Mouse (Mus musculus) hindbrain, embryonic 13.5 days (tissue): ENCODE measurements around the gene Ugt1a7c. TPM values are rescaled to one million over a fixed set of nuclear protein-coding genes. Genes with fewer than 3 reads are reported as not detected.

ENCODE experiments used
- ATAC-seq: fragments of 200-750 bp; cut with Nextera tagmentation; 2 replicates; pipeline ENCODE4 v1.8.0; 2017; ENCODE audit warnings: moderate TSS enrichment; ENCODE audit not compliant: low FRiP score
- H3K27ac ChIP-seq: fragments of 300-500 bp; sonication (generic); 2 replicates; pipeline ENCODE4 v1.5.1; 2015; ENCODE audit warnings: inconsistent platforms, mild to moderate bottlenecking, moderate library complexity
- H3K27me3 ChIP-seq: fragments of 300-500 bp; sonication (generic); 2 replicates; pipeline ENCODE4 v1.6.1; 2015; ENCODE audit warnings: mild to moderate bottlenecking, inconsistent platforms
- H3K36me3 ChIP-seq: fragments of 300-500 bp; sonication (generic); 2 replicates; pipeline ENCODE4 v1.6.1; 2015; ENCODE audit warnings: mild to moderate bottlenecking, inconsistent platforms
- H3K4me1 ChIP-seq: fragments of 300-500 bp; sonication (generic); replicated peaks from 2 replicates; pipeline ENCODE4 v1.6.1; 2015; ENCODE audit warnings: inconsistent platforms
- H3K4me2 ChIP-seq: fragments of 300-500 bp; sonication (generic); 2 replicates; pipeline ENCODE4 v1.6.1; 2015; ENCODE audit warnings: inconsistent platforms, mild to moderate bottlenecking, moderate library complexity
- H3K4me3 ChIP-seq: fragments of 300-500 bp; sonication (generic); 2 replicates; pipeline ENCODE4 v1.5.1; 2015; ENCODE audit warnings: mild to moderate bottlenecking, inconsistent platforms
- H3K9ac ChIP-seq: fragments of 300-500 bp; sonication (generic); 2 replicates; pipeline ENCODE4 v1.6.1; 2015; ENCODE audit warnings: mild to moderate bottlenecking, inconsistent platforms
- H3K9me3 ChIP-seq: fragments of 300-500 bp; sonication (generic); 2 replicates; pipeline ENCODE4 v1.6.1; 2016; ENCODE audit warnings: inconsistent platforms
- WGBS: fragments of 180-500 bp; shearing (Covaris S2); methylation state at CpG from one replicate; pipeline ENCODE4 v1.1.7; 2015; 5-methylcytosine and 5-hydroxymethylcytosine counted together
- polyA plus RNA-seq: library from polyadenylated mRNA; unstranded; fragments of >200 nt; fragmentation: Nextera tagmentation; extraction: Ambion mirVana; gene quantifications from 2 replicates; pipeline ENCODE4 v1.2.1, GENCODE M21; 2015

Gene Ugt1a7c
- polyA plus RNA-seq, 1 experiment from 2014 or later = 2.1 TPM

DNA sequence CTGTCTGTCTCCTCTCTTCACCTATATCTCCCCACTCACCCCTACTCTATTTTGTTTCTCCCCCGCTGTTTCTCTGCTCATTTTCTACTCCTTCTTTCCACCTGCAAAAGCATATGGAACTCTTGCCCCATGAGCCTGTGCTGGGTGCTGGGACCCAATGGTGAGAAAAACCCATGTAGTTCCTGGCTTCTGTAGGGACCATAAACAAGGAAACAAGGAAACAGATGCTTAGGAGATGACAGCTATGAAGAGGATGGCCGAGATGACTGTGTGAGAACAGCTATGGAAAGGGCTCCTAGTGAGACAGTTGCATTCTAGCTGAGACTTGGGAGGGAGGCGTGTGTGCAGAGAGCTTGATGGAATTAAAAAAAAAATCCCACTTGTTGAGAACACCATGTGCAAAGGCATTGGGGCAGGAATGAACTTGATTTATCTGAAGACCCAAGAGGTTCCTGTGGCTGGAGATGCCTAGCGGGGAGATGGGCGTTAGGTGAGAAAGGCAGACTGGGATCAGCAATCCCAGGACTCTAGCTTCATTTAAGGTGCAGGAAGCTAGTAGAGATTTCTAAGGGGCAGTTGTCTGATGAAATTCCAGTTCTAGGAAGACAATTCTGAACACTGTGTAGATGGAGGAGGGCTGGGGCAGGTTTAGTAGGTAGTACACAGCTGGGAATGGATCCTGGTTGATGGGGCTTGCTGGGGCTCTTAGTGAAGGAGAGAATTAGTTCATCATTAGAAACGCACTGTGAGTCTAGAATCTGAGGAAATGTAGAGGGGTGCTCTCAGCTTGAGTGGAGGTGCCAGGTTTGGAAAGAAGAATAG, 136.3 kb downstream of the Ugt1a7c start:
- Histone ChIP-seq H3K36me3 (no peaks in the 10 kb centered on the region), H3K4me3 (no peak overlapping the region), H3K9ac (no peak overlapping the region), H3K27me3 (no peaks in the 10 kb centered on the region), H3K4me2 (no peak overlapping the region), H3K27ac (no peak overlapping the region), H3K4me1 (no peaks in the 10 kb centered on the region), H3K9me3 (peaks cover 100% of the 10 kb centered on the region)
- WGBS = 77% methylated on average over 6 of the region's 6 CpGs
- no peak for ATAC-seq

DNA sequence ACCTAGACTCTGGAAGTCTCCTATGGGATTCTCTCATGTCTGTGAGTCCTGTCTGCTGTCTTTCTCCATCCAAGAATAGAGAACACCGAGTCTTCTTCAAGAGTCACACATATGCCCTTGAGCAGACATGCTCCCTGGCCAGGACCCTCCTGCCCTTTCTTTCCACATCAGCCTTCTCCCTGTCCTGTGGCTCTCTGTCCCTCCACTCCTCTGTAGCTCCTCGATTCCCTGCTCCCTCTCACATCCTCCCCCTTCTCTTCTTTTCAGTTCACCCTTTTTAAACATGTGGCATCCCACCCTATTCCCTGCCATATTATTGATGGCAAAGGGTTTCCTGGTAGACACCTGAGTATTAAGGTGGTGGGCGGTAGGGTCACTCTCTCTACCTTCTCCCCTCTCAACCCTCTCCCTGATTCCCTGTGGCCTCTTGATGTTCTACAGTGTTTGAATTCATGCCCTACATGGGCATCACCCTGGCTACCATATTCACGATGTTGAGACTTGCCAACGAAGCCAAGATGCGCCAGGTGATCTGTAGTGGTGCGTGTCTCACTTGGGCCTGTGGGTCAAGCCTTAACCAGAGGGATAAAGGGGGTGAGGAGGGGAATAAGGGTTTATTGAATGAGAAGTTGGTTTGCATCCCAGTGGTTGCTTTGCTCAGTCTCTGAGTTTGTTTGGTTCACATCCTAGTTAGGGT, 137.1 kb downstream of the Ugt1a7c start:
- no peaks in the 10 kb centered on the region for H3K4me1 ChIP-seq
- WGBS = 71% methylated on average over 7 of the region's 7 CpGs
- H3K9me3 ChIP-seq = peaks cover 97% of the 10 kb centered on the region
- H3K27ac ChIP-seq = no peak overlapping the region
- H3K36me3 ChIP-seq = no peaks in the 10 kb centered on the region
- no peak overlapping the region for H3K4me2 ChIP-seq
- H3K27me3 ChIP-seq = no peaks in the 10 kb centered on the region
- no peak overlapping the region for H3K4me3 ChIP-seq
- ATAC-seq = no peak
- H3K9ac ChIP-seq = no peak overlapping the region

DNA sequence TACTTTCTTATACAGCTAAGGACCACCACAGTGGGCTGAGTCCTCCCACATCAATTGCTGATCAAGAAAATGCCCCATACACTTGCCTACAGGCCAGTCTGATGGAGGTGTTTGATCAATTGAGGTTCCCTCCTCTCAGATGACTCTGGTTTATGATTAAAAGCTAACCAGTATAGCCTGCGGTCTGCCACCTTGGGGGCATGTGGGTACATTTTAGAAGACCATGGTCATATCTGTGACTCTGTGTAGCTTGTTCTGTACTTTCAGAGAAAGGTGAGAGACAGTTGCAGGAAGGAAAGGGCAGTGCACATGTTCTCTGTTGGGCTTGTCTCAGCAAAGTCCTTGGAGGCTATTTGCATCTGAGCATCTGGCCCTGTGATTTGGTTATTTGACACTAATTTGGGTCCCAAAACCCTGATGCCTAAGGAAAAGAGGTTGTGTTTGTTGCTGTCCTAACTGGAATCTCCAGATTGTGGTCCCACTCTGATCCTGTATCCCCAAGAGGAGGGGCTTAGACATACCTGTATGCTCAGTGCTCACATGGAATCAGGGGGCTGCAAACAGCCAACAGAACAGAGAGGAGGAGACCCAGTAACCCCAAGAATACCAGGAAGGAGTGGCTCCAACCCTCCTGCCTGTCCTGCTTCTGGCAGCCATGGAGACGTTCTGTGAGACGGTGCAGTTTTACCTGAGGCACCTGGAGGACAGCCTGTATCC, 138.0 kb downstream of the Ugt1a7c start:
- H3K9ac ChIP-seq = no peak overlapping the region
- 53% methylated on average over 3 of the region's 3 CpGs for WGBS
- no peak overlapping the region for H3K4me3 ChIP-seq

DNA sequence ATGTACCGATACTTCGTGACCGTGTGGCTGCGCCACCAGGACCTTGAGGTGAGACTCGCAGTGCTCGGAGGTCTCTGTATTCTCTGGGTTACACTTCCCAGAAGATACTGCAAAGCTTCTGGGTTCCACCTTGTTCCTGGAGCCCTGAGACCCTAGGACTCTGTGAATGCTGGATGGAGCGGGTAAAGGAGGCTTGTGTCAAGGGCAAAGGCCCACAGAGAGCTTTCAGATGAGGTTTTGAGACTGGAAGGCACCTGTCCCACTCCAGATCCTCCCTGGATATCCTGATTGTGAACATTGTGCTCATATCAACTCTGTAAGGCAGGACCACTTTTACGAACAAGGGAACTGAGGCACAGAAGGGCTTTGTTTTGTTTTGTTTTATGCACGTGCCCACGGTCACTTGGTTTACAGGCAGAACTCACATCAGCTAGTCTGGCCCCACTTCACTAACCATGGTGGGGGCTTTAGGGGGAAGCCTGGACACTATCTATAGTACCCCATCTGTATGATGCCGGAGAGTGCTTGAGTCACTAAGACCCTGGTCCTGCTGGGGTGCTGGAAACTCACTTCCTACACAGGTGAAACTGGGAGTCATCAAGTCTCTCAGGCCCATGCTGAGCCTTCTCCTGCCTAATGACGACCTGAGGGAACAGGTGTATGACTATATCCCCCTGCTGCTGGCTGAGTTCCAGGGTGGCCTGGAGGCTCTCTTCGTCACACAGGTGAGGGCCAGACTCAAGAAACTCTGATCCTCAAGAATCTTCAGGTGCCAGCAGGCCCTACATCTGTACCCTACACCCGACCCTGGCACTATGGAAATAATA, 138.8 kb downstream of the Ugt1a7c start:
- no peaks in the 10 kb centered on the region for H3K27me3 ChIP-seq
- 70% methylated on average over 14 of the region's 14 CpGs for WGBS
- no peak overlapping the region for H3K4me2 ChIP-seq
- no peak overlapping the region for H3K9ac ChIP-seq
- H3K27ac ChIP-seq = no peak overlapping the region
- H3K9me3 ChIP-seq = peaks cover 97% of the 10 kb centered on the region
- no peak overlapping the region for H3K4me3 ChIP-seq
- H3K4me1 ChIP-seq = no peaks in the 10 kb centered on the region
- no peaks in the 10 kb centered on the region for H3K36me3 ChIP-seq
- ATAC-seq = no peak

More for the DNA sequence above, 138.0 kb downstream of the Ugt1a7c start:
- Histone ChIP-seq H3K4me2 (no peak overlapping the region), H3K36me3 (no peaks in the 10 kb centered on the region), H3K27ac (no peak overlapping the region), H3K4me1 (no peaks in the 10 kb centered on the region), H3K9me3 (peaks cover 97% of the 10 kb centered on the region), H3K27me3 (no peaks in the 10 kb centered on the region)
- ATAC-seq = no peak

DNA sequence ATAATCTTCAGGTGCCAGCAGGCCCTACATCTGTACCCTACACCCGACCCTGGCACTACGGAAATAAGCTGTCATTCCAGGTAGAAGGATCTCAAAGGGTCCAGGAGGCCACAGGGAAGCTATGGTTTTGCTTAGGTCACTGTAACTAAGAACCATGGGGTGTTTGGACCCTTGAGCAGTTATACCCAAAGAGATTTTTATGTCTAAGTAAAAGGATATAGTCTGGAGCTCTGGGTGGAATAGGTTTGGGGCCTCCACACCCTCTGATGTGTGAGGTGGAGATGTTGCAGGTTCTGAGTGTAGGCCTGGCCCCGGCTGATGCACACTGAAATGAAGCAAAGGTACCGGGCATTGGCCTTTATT, 139.4 kb downstream of the Ugt1a7c start:
- Histone ChIP-seq H3K4me3 (no peak overlapping the region), H3K4me2 (no peak overlapping the region), H3K9ac (no peak overlapping the region), H3K27ac (no peak overlapping the region), H3K27me3 (no peaks in the 10 kb centered on the region), H3K9me3 (peaks cover 97% of the 10 kb centered on the region), H3K36me3 (no peaks in the 10 kb centered on the region), H3K4me1 (no peaks in the 10 kb centered on the region)
- no peak for ATAC-seq
- WGBS = 67% methylated on average over 4 of the region's 4 CpGs

DNA sequence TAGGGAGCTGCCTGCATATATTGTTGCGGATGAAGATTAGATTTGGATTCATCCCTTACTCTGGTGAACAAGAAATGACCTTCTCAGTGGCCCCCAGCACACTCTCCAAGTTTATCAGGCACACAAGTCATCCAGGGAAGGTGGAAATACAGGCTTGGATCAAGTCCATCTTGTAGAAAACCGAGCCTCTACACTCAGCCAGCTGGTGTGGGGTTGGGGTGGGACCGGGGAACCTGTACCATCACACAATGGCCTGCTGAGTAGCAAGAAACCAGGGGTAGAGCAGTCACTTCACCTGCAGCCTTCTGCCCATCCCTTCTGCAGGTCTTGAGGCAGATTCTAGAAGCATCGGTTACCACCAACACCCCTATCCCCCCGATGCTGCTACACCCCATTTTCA, 139.8 kb downstream of the Ugt1a7c start:
- no peak overlapping the region for H3K27ac ChIP-seq
- 45% methylated on average over 5 of the region's 5 CpGs for WGBS
- no peak for ATAC-seq

DNA sequence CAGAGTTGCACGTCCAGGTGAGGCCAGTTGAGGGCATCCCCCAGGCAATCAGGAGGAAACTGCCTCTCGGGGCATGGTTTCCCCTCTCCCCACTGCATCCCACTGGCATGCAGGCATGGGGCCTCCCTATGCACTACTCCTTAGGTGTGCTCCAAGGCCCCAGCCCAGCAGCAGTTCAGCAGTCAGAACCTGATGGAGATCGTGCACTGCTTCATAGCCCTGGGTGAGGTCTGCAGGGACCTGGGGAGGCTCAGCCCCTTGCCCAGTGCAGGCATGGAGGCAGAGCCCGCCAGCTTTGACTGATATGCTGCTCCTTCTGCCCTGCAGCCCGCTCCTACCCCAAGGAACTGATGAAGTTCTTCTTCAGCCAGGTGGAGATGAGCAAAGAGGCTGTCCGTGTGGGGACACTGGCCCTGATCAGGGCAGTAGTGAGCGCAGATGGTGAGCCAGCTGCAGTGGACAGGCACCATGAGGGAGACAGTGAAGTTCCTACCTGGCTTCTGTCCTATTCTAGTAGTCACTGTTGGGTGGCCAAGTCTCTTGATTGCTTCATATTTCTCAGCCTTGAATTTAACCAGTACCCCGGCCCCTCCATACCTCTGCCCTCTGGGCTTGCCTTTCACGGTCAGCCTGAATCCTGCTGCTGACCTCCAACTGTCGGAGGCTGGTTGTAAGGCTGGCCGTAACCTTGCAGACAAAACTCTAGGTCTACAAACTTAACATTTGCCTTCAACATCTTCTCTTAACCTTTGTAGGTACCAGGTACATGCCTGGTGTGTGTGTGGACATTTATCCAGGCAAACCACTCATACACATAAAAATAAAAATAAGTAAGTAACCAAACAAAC, 140.4 kb downstream of the Ugt1a7c start:
- Histone ChIP-seq H3K27me3 (no peaks in the 10 kb centered on the region), H3K4me1 (no peaks in the 10 kb centered on the region), H3K4me2 (no peak overlapping the region), H3K9ac (no peak overlapping the region), H3K27ac (no peak overlapping the region), H3K4me3 (no peak overlapping the region), H3K36me3 (no peaks in the 10 kb centered on the region), H3K9me3 (peaks cover 97% of the 10 kb centered on the region)
- no peak for ATAC-seq
- 63% methylated on average over 11 of the region's 11 CpGs for WGBS

More for the DNA sequence above, 139.8 kb downstream of the Ugt1a7c start:
- H3K4me3 ChIP-seq = no peak overlapping the region
- H3K36me3 ChIP-seq = no peaks in the 10 kb centered on the region
- no peaks in the 10 kb centered on the region for H3K4me1 ChIP-seq
- H3K9ac ChIP-seq = no peak overlapping the region
- no peak overlapping the region for H3K4me2 ChIP-seq
- H3K9me3 ChIP-seq = peaks cover 97% of the 10 kb centered on the region
- no peaks in the 10 kb centered on the region for H3K27me3 ChIP-seq

DNA sequence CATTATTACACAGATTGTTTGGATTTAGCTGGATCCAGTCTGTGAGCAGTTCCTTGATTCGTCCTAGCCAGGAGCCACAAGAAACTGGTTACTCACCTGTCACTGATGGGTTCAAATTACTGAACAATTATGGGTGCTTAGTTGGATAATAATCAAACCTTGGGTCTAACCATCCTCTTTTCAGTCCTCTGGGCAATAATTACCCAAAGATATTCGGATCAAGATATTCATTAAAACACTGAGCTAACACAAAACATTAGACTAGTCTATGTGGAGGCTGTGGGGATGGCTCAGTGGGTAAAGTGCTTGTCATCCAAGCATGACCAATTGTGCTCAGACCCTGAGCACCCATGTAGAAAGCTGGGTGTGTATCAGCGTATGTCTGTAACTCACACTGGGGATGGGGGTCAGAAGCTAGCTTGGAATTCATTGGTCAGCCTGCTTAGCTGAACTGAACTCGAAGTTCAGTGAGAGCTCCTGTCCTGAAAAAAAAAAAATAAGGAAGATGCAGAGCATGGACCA, 141.1 kb downstream of the Ugt1a7c start:
- Histone ChIP-seq H3K4me1 (no peaks in the 10 kb centered on the region), H3K9me3 (peaks cover 97% of the 10 kb centered on the region), H3K4me2 (no peak overlapping the region), H3K27me3 (no peaks in the 10 kb centered on the region), H3K36me3 (no peaks in the 10 kb centered on the region), H3K4me3 (no peak overlapping the region), H3K9ac (no peak overlapping the region), H3K27ac (no peak overlapping the region)
- WGBS = 63% methylated on average over 4 of the region's 4 CpGs
- ATAC-seq = no peak

DNA sequence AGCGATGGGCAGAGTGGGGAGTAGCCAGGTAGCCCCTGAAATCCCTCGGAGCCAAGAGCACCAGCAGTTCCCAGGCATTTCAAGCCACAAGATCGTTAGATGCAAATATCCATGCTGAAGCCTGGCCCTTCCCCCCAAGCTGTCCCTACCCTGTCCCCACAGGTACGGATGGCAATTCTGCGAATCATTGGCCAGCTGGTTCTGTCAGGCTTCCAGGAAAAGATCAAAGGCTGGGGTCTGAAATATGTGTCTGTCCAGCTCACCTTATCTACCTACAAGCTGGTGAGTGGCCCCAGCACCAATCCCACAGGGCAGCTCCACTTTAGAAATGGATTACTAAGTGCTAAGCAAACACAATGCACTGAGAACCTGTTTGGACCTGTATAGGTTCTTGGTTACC, 142.4 kb downstream of the Ugt1a7c start:
- no peaks in the 10 kb centered on the region for H3K4me1 ChIP-seq
- no peak for ATAC-seq
- H3K9ac ChIP-seq = no peak overlapping the region
- no peak overlapping the region for H3K4me2 ChIP-seq
- peaks cover 94% of the 10 kb centered on the region for H3K9me3 ChIP-seq
- WGBS = 85% methylated on average over 5 of the region's 5 CpGs
- H3K4me3 ChIP-seq = no peak overlapping the region
- H3K36me3 ChIP-seq = no peaks in the 10 kb centered on the region
- H3K27ac ChIP-seq = no peak overlapping the region
- H3K27me3 ChIP-seq = no peaks in the 10 kb centered on the region

DNA sequence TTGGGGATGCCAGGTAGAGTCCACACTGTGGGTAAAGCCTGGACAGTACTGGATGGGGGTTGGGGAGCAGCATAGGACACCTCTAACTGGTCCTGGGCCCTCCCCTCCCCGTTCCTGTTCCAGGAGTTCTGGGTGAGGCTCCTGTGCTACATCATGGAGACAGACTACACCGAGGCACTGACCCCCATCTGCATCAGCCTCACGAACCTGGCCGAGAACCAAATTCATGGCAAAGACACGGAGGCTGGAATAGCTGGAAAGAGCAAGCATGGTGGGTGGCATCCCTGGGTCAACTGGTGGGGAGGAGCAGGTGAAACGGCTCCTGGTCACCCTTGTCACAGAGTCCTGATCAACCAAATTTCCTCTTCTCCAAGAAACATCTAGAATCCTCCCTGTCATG, 143.9 kb downstream of the Ugt1a7c start:
- H3K36me3 ChIP-seq = no peaks in the 10 kb centered on the region
- WGBS = 78% methylated on average over 6 of the region's 6 CpGs
- peak; percentile 4; the same call in 1 of the 2 replicates for ATAC-seq
- H3K4me3 ChIP-seq = no peak overlapping the region
- H3K27me3 ChIP-seq = no peaks in the 10 kb centered on the region
- no peak overlapping the region for H3K4me2 ChIP-seq
- H3K9me3 ChIP-seq = peaks cover 93% of the 10 kb centered on the region
- no peak overlapping the region for H3K27ac ChIP-seq
- no peak overlapping the region for H3K9ac ChIP-seq
- no peaks in the 10 kb centered on the region for H3K4me1 ChIP-seq

DNA sequence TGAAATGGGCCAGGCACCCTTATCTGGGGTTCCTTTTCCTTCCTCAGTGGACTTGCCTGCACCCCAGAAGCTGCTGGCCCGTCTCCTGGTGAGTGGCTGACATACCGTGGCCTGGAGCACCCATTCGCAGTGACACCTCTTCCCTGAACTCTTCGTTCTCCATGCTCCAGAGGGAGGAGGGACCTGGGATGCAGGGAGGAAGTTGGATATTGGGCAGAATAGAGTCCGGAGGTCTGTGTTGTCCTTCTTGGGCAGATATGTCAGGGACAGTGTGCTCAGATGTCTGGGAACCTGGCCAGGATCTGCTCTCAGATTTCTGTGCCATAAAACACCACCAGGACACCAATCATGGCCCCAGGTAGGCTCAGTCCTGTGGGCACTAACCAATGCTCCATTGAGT, 145.2 kb downstream of the Ugt1a7c start:
- no peak overlapping the region for H3K4me2 ChIP-seq
- no peaks in the 10 kb centered on the region for H3K36me3 ChIP-seq
- H3K9ac ChIP-seq = no peak overlapping the region
- H3K27ac ChIP-seq = no peak overlapping the region
- 73% methylated on average over 5 of the region's 5 CpGs for WGBS
- ATAC-seq = no peak
- peaks cover 93% of the 10 kb centered on the region for H3K9me3 ChIP-seq
- no peaks in the 10 kb centered on the region for H3K4me1 ChIP-seq
- no peak overlapping the region for H3K4me3 ChIP-seq
- H3K27me3 ChIP-seq = no peaks in the 10 kb centered on the region
